Mouse (Mus musculus): ENCODE measurements around the gene Ccdc149. TPM values are rescaled to one million over a fixed set of nuclear protein-coding genes. Genes with fewer than 3 reads are reported as not detected.

Ccdc149 gene
- 6.5 TPM for polyA plus RNA-seq (2014; fragmentation: Illumina TruSeq; extraction: RNeasy Lipid Tissue Mini Kit (QIAGEN cat#74804); ENCODE audit: low read depth, low replicate concordance)

GRCm38 (mm10) chr5:52470991-52471801 is at the start of gene Ccdc149:
Gene Ccdc149 (minus strand): TSS chr5:52471521.

GRCm38 (mm10) chr5:52363468-52364150 is 107.7 kb downstream of the Ccdc149 start, which contains the start of gene Sod3:
Gene Sod3 (plus strand): TSS chr5:52363791.

Other genes starting within 250 kb of the Ccdc149 start
- 19.9 TPM for gene Sod3, start 107.7 kb downstream of the Ccdc149 start, polyA plus RNA-seq (2014; fragmentation: Illumina TruSeq; extraction: RNeasy Lipid Tissue Mini Kit (QIAGEN cat#74804); ENCODE audit: low read depth, low replicate concordance)
- gene Lgi2, start 94.9 kb upstream of the Ccdc149 start, polyA plus RNA-seq (2014; fragmentation: Illumina TruSeq; extraction: RNeasy Lipid Tissue Mini Kit (QIAGEN cat#74804); ENCODE audit: low read depth, low replicate concordance) = 0.84 TPM
- gene Sepsecs, start 198.2 kb upstream of the Ccdc149 start, polyA plus RNA-seq (2014; fragmentation: Illumina TruSeq; extraction: RNeasy Lipid Tissue Mini Kit (QIAGEN cat#74804); ENCODE audit: low read depth, low replicate concordance) = 6.3 TPM